Mouse (Mus musculus): ENCODE measurements around the gene Tspan14.

- TF ChIP-seq CTCF (conservative IDR thresholded peaks at IDR 0.05; ENCODE audit: low read length) (no peak), NANOG (IDR thresholded peaks at IDR 0.05; ENCODE audit: borderline replicate concordance, low read length) (no peak), POU5F1 (IDR thresholded peaks at IDR 0.05; ENCODE audit: borderline replicate concordance, low read length) (no peak)
Observed at GRCm38 (mm10) chr14:40891506-40891905, 75.1 kb downstream of the Tspan14 start.
